Mouse (Mus musculus): ENCODE measurements at regions not wholly inside any gene's neighbourhood (a gene's known extent, or its start where the extent isn't known, plus 50 kb on each side); places are given as distances from the start of the nearest gene placed in this dataset.

GRCm38 (mm10) chr10:53436023-53436475, 56.3 kb upstream of the Cep85l start:
- TF ChIP-seq EP300 (IDR thresholded peaks at IDR 0.05; ENCODE audit: low read depth), result no peak
- TF ChIP-seq CTCF (IDR thresholded peaks at IDR 0.05; ENCODE audit: low read depth), result no peak
